Mouse (Mus musculus): ENCODE measurements at regions not wholly inside any gene's neighbourhood (a gene's known extent, or its start where the extent isn't known, plus 50 kb on each side); places are given as distances from the start of the nearest gene placed in this dataset.

GRCm38 (mm10) chr13:85359143-85359542 lies 70.2 kb upstream of the Rasa1 start:
- H3K27me3 ChIP-seq (ENCODE audit: control insufficient read depth in 1 of 2, insufficient read depth in 2 of 2, low read length in 2 of 2), result no peaks in the 10 kb centered on the region
- peaks cover 0 to 2% of the 10 kb centered on the region in 2 experiments; a peak in 1 of 4 replicates for H3K36me3 ChIP-seq (ENCODE audit: control insufficient read depth in 1 of 2, insufficient read depth in 2 of 2, low read length in 2 of 2)
- no peak overlapping the region for H3K4me3 ChIP-seq (ENCODE audit: control insufficient read depth in 1 of 2, insufficient read depth in 1 of 2, low read depth in 2 of 2, low read length in 2 of 2)
- TF ChIP-seq ETS1 (IDR thresholded peaks at IDR 0.05; ENCODE audit: low read depth, low read length) (no peak), TBP (IDR thresholded peaks at IDR 0.05; ENCODE audit: low read depth, low read length) (no peak), TAL1 (IDR thresholded peaks at IDR 0.05; ENCODE audit: low read length) (no peak), ZC3H11A (IDR thresholded peaks at IDR 0.05; ENCODE audit: low read depth, low read length) (no peak), SIN3A (IDR thresholded peaks at IDR 0.05; ENCODE audit: low read length) (no peak), BHLHE40 (IDR thresholded peaks at IDR 0.05; ENCODE audit: borderline replicate concordance, low read depth, low read length) (no peak), USF1 (IDR thresholded peaks at IDR 0.05; ENCODE audit: low read depth, low read length) (no peak), MYB (IDR thresholded peaks at IDR 0.05; ENCODE audit: low read depth, low read length) (no peak), MAX (IDR thresholded peaks at IDR 0.05; ENCODE audit: low read length) (no peak), KAT2A (conservative IDR thresholded peaks at IDR 0.05; ENCODE audit: low read depth, low read length) (no peak), POLR2AphosphoS5 (IDR thresholded peaks at IDR 0.05; ENCODE audit: borderline replicate concordance, low read depth, low read length) (no peak), ZKSCAN1 (IDR thresholded peaks at IDR 0.05; ENCODE audit: low read depth, low read length) (no peak), POLR2A (IDR thresholded peaks at IDR 0.05; ENCODE audit: control insufficient read depth in 1 of 2, insufficient read depth in 1 of 2, low read depth in 1 of 2, low read length in 2 of 2, poor library complexity in 1 of 2) (no peak), ELF1 (IDR thresholded peaks at IDR 0.05; ENCODE audit: low read depth, low read length) (no peak), MEF2A (IDR thresholded peaks at IDR 0.05; ENCODE audit: extremely low read depth, insufficient replicate concordance, low read depth, low read length, poor library complexity, severe bottlenecking) (no peak), MXI1 (IDR thresholded peaks at IDR 0.05; ENCODE audit: low read depth, low read length) (no peak), TCF12 (IDR thresholded peaks at IDR 0.05; ENCODE audit: low read depth, low read length) (no peak), CHD2 (IDR thresholded peaks at IDR 0.05; ENCODE audit: low read length) (no peak)
- H3K79me2 ChIP-seq (ENCODE audit: control insufficient read depth, insufficient read depth, low read length, poor library complexity), result no peaks in the 10 kb centered on the region
- no peaks in the 10 kb centered on the region for H3K9me3 ChIP-seq (replicated peaks; ENCODE audit: insufficient read depth, low read length)
- no peak overlapping the region for H3K27ac ChIP-seq (ENCODE audit: control insufficient read depth, low read depth, low read length)
- no peak for DNase-seq (ENCODE audit: low read depth, low spot score)
- H3K4me1 ChIP-seq (ENCODE audit: control insufficient read depth in 1 of 2, insufficient read depth in 2 of 2, low read length in 2 of 2), result no peaks in the 10 kb centered on the region
- H3K9ac ChIP-seq (ENCODE audit: control insufficient read depth, low read depth, low read length, poor library complexity, severe bottlenecking), result no peak overlapping the region

DNA sequence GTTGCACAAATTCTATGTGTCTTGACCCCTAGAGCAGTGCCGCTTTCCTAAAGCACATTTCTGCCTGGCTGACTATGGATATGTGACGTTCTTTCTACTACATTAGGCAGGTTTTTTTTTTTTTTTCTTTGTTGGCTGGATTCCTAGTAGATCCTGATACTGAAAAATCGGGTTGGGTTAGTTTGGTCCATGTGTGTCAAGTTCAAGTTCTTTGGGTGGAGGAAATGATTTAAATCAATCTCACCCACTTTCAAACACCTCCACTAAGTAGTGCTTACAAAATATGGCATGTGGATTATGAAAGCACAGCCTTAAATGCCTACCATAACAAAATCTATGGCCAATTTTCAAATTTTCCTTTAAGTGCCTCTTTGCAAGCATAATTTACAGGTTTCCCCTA lies 63.1 kb upstream of the Rasa1 start:
- Histone ChIP-seq H3K4me1 (ENCODE audit: control insufficient read depth in 1 of 2, insufficient read depth in 2 of 2, low read length in 2 of 2) (no peaks in the 10 kb centered on the region), H3K36me3 (ENCODE audit: control insufficient read depth in 1 of 2, insufficient read depth in 2 of 2, low read length in 2 of 2) (no peaks in the 10 kb centered on the region), H3K79me2 (ENCODE audit: control insufficient read depth, insufficient read depth, low read length, poor library complexity) (no peaks in the 10 kb centered on the region), H3K27ac (ENCODE audit: control insufficient read depth, low read depth, low read length) (no peak overlapping the region), H3K4me3 (ENCODE audit: control insufficient read depth in 1 of 2, insufficient read depth in 1 of 2, low read depth in 2 of 2, low read length in 2 of 2) (no peak overlapping the region), H3K27me3 (ENCODE audit: control insufficient read depth in 1 of 2, insufficient read depth in 2 of 2, low read length in 2 of 2) (no peaks in the 10 kb centered on the region), H3K9me3 (replicated peaks; ENCODE audit: insufficient read depth, low read length) (no peaks in the 10 kb centered on the region), H3K9ac (ENCODE audit: control insufficient read depth, low read depth, low read length, poor library complexity, severe bottlenecking) (no peak overlapping the region)
- DNase-seq (ENCODE audit: low read depth, low spot score), result no peak
- no peak for TF ChIP-seq ETS1 (IDR thresholded peaks at IDR 0.05; ENCODE audit: low read depth, low read length)
- TF ChIP-seq KAT2A (conservative IDR thresholded peaks at IDR 0.05; ENCODE audit: low read depth, low read length), result no peak
- no peak for TF ChIP-seq ZKSCAN1 (IDR thresholded peaks at IDR 0.05; ENCODE audit: low read depth, low read length)
- no peak for TF ChIP-seq CHD1 (IDR thresholded peaks at IDR 0.05; ENCODE audit: low read depth, low read length)
- TF ChIP-seq BHLHE40 (IDR thresholded peaks at IDR 0.05; ENCODE audit: borderline replicate concordance, low read depth, low read length), result no peak
- TF ChIP-seq ELF1 (IDR thresholded peaks at IDR 0.05; ENCODE audit: low read depth, low read length), result no peak
- no peak for TF ChIP-seq MEF2A (IDR thresholded peaks at IDR 0.05; ENCODE audit: extremely low read depth, insufficient replicate concordance, low read depth, low read length, poor library complexity, severe bottlenecking)
- TF ChIP-seq POLR2AphosphoS5 (IDR thresholded peaks at IDR 0.05; ENCODE audit: borderline replicate concordance, low read depth, low read length), result no peak
- no peak for TF ChIP-seq MYC (IDR thresholded peaks at IDR 0.05; ENCODE audit: low read depth, low read length)
- no peak for TF ChIP-seq TAL1 (IDR thresholded peaks at IDR 0.05; ENCODE audit: low read length)
- no peak for TF ChIP-seq GABPA (IDR thresholded peaks at IDR 0.05; ENCODE audit: low read depth, low read length)
- no peak for TF ChIP-seq MAZ (IDR thresholded peaks at IDR 0.05; ENCODE audit: low read depth, low read length)
- TF ChIP-seq ZC3H11A (IDR thresholded peaks at IDR 0.05; ENCODE audit: low read depth, low read length), result no peak
- no peak for TF ChIP-seq E2F4 (IDR thresholded peaks at IDR 0.05; ENCODE audit: borderline replicate concordance, low read depth, low read length)
- TF ChIP-seq RCOR1 (IDR thresholded peaks at IDR 0.05; ENCODE audit: low read depth, low read length), result no peak
- no peak for TF ChIP-seq ZMIZ1 (IDR thresholded peaks at IDR 0.05; ENCODE audit: low read depth, low read length)
- no peak for TF ChIP-seq NRF1 (IDR thresholded peaks at IDR 0.05; ENCODE audit: insufficient read depth, low read depth, low read length, poor library complexity, severe bottlenecking)

Data from MEL (cell line).